Mouse (Mus musculus) E14TG2a.4 (cell line): ENCODE measurements at regions not wholly inside any gene's neighbourhood (a gene's known extent, or its start where the extent isn't known, plus 50 kb on each side); places are given as distances from the start of the nearest gene placed in this dataset.

Experiments used
- CTCF ChIP-seq: conservative IDR thresholded peaks from 2 replicates; pipeline ENCODE4 v1.5.1; 2014; ENCODE audit warnings: low read length
- NANOG ChIP-seq: IDR thresholded peaks from 2 replicates; pipeline ENCODE4 v1.6.1; 2014; ENCODE audit warnings: borderline replicate concordance, low read length, mixed read lengths

- TF ChIP-seq CTCF: peak; percentile 56
- TF ChIP-seq NANOG: no peak
Observed at GRCm38 (mm10) chr3:3308461-3308860, 2442.1 kb upstream of the Gm8797 start.
